Mouse (Mus musculus) CH12.LX (cell line): ENCODE results near the gene Gria4.
"Not testable (repeated sequence)": the region's sequence is repeated elsewhere in the genome, so short reads cannot be mapped to it uniquely, and the experiment has no call there.

Experiments used
- CHD2 ChIP-seq: IDR thresholded peaks from 2 replicates; pipeline ENCODE4 v1.6.1; 2011; ENCODE audit warnings: low read length, improper control_type of control experiment
- CTCF ChIP-seq, 2 experiments: IDR thresholded peaks in 1 of 2; conservative IDR thresholded peaks in 1 of 2; 2 replicates each; pipeline ENCODE4 v1.5.1; 2011 to 2012; ENCODE audit warnings: low read depth in 2 of 2, low read length in 2 of 2, improper control_type of control experiment in 1 of 2, inconsistent platforms in 1 of 2, mild to moderate bottlenecking in 1 of 2, moderate library complexity in 1 of 2
- EP300 ChIP-seq: IDR thresholded peaks from 2 replicates; pipeline ENCODE4 v1.6.1; 2011; ENCODE audit warnings: low read length, improper control_type of control experiment
- TBP ChIP-seq: conservative IDR thresholded peaks from 2 replicates; pipeline ENCODE4 v1.6.1; 2011; ENCODE audit warnings: low read depth, low read length, improper control_type of control experiment
- TCF12 ChIP-seq: IDR thresholded peaks from 2 replicates; pipeline ENCODE4 v1.6.1; 2014; ENCODE audit warnings: low read depth, mild to moderate bottlenecking, inconsistent platforms, low read length, improper control_type of control experiment
- USF1 ChIP-seq: IDR thresholded peaks from 2 replicates; pipeline ENCODE4 v1.6.1; 2014; ENCODE audit warnings: low read depth, mild to moderate bottlenecking, inconsistent platforms, low read length, improper control_type of control experiment

DNA sequence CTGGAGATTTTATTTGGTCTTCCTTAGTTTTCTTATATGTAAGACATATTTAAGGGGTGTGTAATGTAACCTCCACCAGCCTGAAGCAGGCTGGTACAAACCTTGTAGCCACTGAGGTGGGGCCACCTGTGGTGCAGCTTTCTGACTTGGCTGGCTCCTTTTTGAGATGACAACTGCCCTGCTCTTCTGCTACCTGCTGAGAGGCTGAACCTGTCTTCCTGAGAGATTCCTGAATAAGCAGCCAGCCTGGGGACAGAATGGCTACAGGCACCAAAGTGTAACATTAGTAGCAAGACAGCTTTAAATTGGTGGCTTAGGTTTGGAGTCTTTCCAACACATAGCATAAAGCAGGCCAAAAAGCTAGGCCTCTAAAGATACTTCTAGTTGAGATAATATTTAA lies 46.6 kb downstream of the Gria4 start:
- not testable (repeated sequence) for TF ChIP-seq CTCF (conservative IDR thresholded peaks at IDR 0.05 in 1 of 2, IDR thresholded peaks at IDR 0.05 in 1 of 2; ENCODE audit: low read depth in 2 of 2, low read length in 2 of 2); TBP; TCF12; USF1; CHD2; EP300
